Mouse (Mus musculus): ENCODE data around the gene Dcaf17. TPM values are rescaled to one million over a fixed set of nuclear protein-coding genes. Genes with fewer than 3 reads are reported as not detected.

Gene Dcaf17
- total RNA-seq, 2 experiments from 2014 or later, result 13.9 to 16.5 TPM

- no peak for TF ChIP-seq CTCF (IDR thresholded peaks at IDR 0.05)
- Histone ChIP-seq H3K4me3 (no peak overlapping the region), H3K27ac (no peak overlapping the region)
- intact Hi-C loops (cut with DNase I), result no loop called here
- no peak for DNase-seq (ENCODE audit: extremely low spot score in 1 of 2, low spot score in 2 of 2)
Measured at GRCm38 (mm10) chr2:71105469-71106215, 50.5 kb downstream of the Dcaf17 start.

GRCm38 (mm10) chr2:71107225-71107624 lies 52.1 kb downstream of the Dcaf17 start:
- H3K27ac ChIP-seq, result no peak overlapping the region
- TF ChIP-seq CTCF (IDR thresholded peaks at IDR 0.05), result no peak
- intact Hi-C loops (cut with DNase I), result no loop called here
- H3K4me3 ChIP-seq, result no peak overlapping the region
- DNase-seq (ENCODE audit: extremely low spot score in 1 of 2, low spot score in 2 of 2), result no peak

GRCm38 (mm10) chr2:71108541-71108940 lies 53.4 kb downstream of the Dcaf17 start:
- intact Hi-C loops (cut with DNase I), result no loop called here
- DNase-seq (ENCODE audit: extremely low spot score in 1 of 2, low spot score in 2 of 2), result no peak
- TF ChIP-seq CTCF (IDR thresholded peaks at IDR 0.05), result no peak
- Histone ChIP-seq H3K27ac (no peak overlapping the region), H3K4me3 (no peak overlapping the region)

- no peak for TF ChIP-seq CTCF (IDR thresholded peaks at IDR 0.05)
- no peak for DNase-seq (ENCODE audit: extremely low spot score in 1 of 2, low spot score in 2 of 2)
- Histone ChIP-seq H3K4me3 (no peak overlapping the region), H3K27ac (no peak overlapping the region)
- intact Hi-C loops (cut with DNase I), result no loop called here
Measured at GRCm38 (mm10) chr2:71113489-71114171, 58.5 kb downstream of the Dcaf17 start.

- no peak overlapping the region for H3K4me3 ChIP-seq
- H3K27ac ChIP-seq, result no peak overlapping the region
- DNase-seq (ENCODE audit: extremely low spot score in 1 of 2, low spot score in 2 of 2), result no peak
- intact Hi-C loops (cut with DNase I), result no loop called here
- TF ChIP-seq CTCF (IDR thresholded peaks at IDR 0.05), result peak; percentile 18
Measured at GRCm38 (mm10) chr2:71116151-71116550, 61.0 kb downstream of the Dcaf17 start.

- H3K4me3 ChIP-seq, result peak within 1 kb of the TSS; percentile 42
- intact Hi-C loops (cut with DNase I), result no loop called here
- H3K27ac ChIP-seq, result no peak within 1 kb of the TSS
- no peak for TF ChIP-seq CTCF (IDR thresholded peaks at IDR 0.05)
- no peak for DNase-seq (ENCODE audit: extremely low spot score in 1 of 2, low spot score in 2 of 2)
Measured at GRCm38 (mm10) chr2:71117797-71118708, 62.9 kb downstream of the Dcaf17 start, which contains the start of gene Cybrd1. Gene Cybrd1 (plus strand): TSS chr2:71117923.

GRCm38 (mm10) chr2:71120844-71121243 lies 65.7 kb downstream of the Dcaf17 start:
- H3K4me3 ChIP-seq, result no peak overlapping the region
- intact Hi-C loops (cut with DNase I), result no loop called here
- H3K27ac ChIP-seq, result no peak overlapping the region
- DNase-seq (ENCODE audit: extremely low spot score in 1 of 2, low spot score in 2 of 2), result peak; percentile 13 to 44
- no peak for TF ChIP-seq CTCF (IDR thresholded peaks at IDR 0.05)

- no peak overlapping the region for H3K27ac ChIP-seq
- intact Hi-C loops (cut with DNase I), result no loop called here
- DNase-seq (ENCODE audit: extremely low spot score in 1 of 2, low spot score in 2 of 2), result no peak
Measured at GRCm38 (mm10) chr2:71121406-71121805, 66.3 kb downstream of the Dcaf17 start.

GRCm38 (mm10) chr2:71122268-71123029 lies 67.3 kb downstream of the Dcaf17 start:
- no peak for DNase-seq (ENCODE audit: extremely low spot score in 1 of 2, low spot score in 2 of 2)
- no peak for TF ChIP-seq CTCF (IDR thresholded peaks at IDR 0.05)
- Histone ChIP-seq H3K27ac (no peak overlapping the region), H3K4me3 (no peak overlapping the region)
- intact Hi-C loops (cut with DNase I), result no loop called here

More at GRCm38 (mm10) chr2:71121406-71121805, 66.3 kb downstream of the Dcaf17 start:
- H3K4me3 ChIP-seq, result no peak overlapping the region
- TF ChIP-seq CTCF (IDR thresholded peaks at IDR 0.05), result no peak

GRCm38 (mm10) chr2:71123591-71123990 lies 68.5 kb downstream of the Dcaf17 start:
- H3K27ac ChIP-seq, result no peak overlapping the region
- DNase-seq (ENCODE audit: extremely low spot score in 1 of 2, low spot score in 2 of 2), result no peak
- intact Hi-C loops (cut with DNase I), result no loop called here
- no peak for TF ChIP-seq CTCF (IDR thresholded peaks at IDR 0.05)
- no peak overlapping the region for H3K4me3 ChIP-seq

All from left cerebral cortex, adult 2 months (tissue).